Mouse (Mus musculus): ENCODE measurements at regions not wholly inside any gene's neighbourhood (a gene's known extent, or its start where the extent isn't known, plus 50 kb on each side); places are given as distances from the start of the nearest gene placed in this dataset.

GRCm38 (mm10) chr12:110021690-110022089 is 257.2 kb upstream of the Dio3 start:
- intact Hi-C loops (cut with DNase I), result no loop called here
- DNase-seq, result no peak

GRCm38 (mm10) chr12:110022631-110023030 is 256.2 kb upstream of the Dio3 start:
- DNase-seq, result no peak
- intact Hi-C loops (cut with DNase I), result no loop called here

- DNase-seq, result no peak
- intact Hi-C loops (cut with DNase I), result no loop called here
These were observed 255.4 kb upstream of the Dio3 start for GRCm38 (mm10) chr12:110023192-110024101.

GRCm38 (mm10) chr12:110024295-110024694 is 254.6 kb upstream of the Dio3 start:
- DNase-seq, result no peak
- intact Hi-C loops (cut with DNase I), result no loop called here

GRCm38 (mm10) chr12:110025171-110025570 is 253.7 kb upstream of the Dio3 start:
- intact Hi-C loops (cut with DNase I), result no loop called here
- DNase-seq, result no peak

- intact Hi-C loops (cut with DNase I), result no loop called here
- no peak for DNase-seq
These were observed 252.7 kb upstream of the Dio3 start for GRCm38 (mm10) chr12:110026033-110026750.

- DNase-seq, result no peak
- intact Hi-C loops (cut with DNase I), result no loop called here
These were observed 251.5 kb upstream of the Dio3 start for GRCm38 (mm10) chr12:110027345-110027744.

- DNase-seq, result no peak
- intact Hi-C loops (cut with DNase I), result no loop called here
These were observed 250.9 kb upstream of the Dio3 start for GRCm38 (mm10) chr12:110027976-110028375.

GRCm38 (mm10) chr12:110028646-110029045 is 250.2 kb upstream of the Dio3 start:
- intact Hi-C loops (cut with DNase I), result no loop called here
- DNase-seq, result no peak

- DNase-seq, result peak in 1 of 2 experiments; percentile 32
These were observed 247.5 kb upstream of the Dio3 start for GRCm38 (mm10) chr12:110031326-110031725.

GRCm38 (mm10) chr12:110035171-110035570 is 243.7 kb upstream of the Dio3 start:
- intact Hi-C loops (cut with DNase I), result loop anchor here (10.0 kb wide), 1 partner anchor 340 kb away; no protein-coding TSS in a partner anchor
- DNase-seq, result no peak

More at GRCm38 (mm10) chr12:110031326-110031725, 247.5 kb upstream of the Dio3 start:
- intact Hi-C loops (cut with DNase I), result loop anchor here (10.0 kb wide), 1 partner anchor 343 kb away; no protein-coding TSS in a partner anchor

- intact Hi-C loops (cut with DNase I), result no loop called here
- DNase-seq, result no peak
These were observed 238.2 kb upstream of the Dio3 start for GRCm38 (mm10) chr12:110040682-110041081.

GRCm38 (mm10) chr12:110041782-110042181 is 237.1 kb upstream of the Dio3 start:
- intact Hi-C loops (cut with DNase I), result no loop called here
- no peak for DNase-seq

GRCm38 (mm10) chr12:110044266-110044665 is 234.6 kb upstream of the Dio3 start:
- DNase-seq, result no peak
- intact Hi-C loops (cut with DNase I), result no loop called here

- intact Hi-C loops (cut with DNase I), result no loop called here
- no peak for DNase-seq
These were observed 234.1 kb upstream of the Dio3 start for GRCm38 (mm10) chr12:110044721-110045120.

GRCm38 (mm10) chr12:110045770-110046330 is 233.0 kb upstream of the Dio3 start:
- DNase-seq, result no peak
- intact Hi-C loops (cut with DNase I), result no loop called here

- intact Hi-C loops (cut with DNase I), result no loop called here
- DNase-seq, result no peak
These were observed 232.3 kb upstream of the Dio3 start for GRCm38 (mm10) chr12:110046613-110047012.

- peak in 1 of 2 experiments; percentile 30 for DNase-seq
- intact Hi-C loops (cut with DNase I), result no loop called here
These were observed 231.2 kb upstream of the Dio3 start for GRCm38 (mm10) chr12:110047466-110048250.

GRCm38 (mm10) chr12:110049154-110049736 is 229.6 kb upstream of the Dio3 start:
- intact Hi-C loops (cut with DNase I), result no loop called here
- DNase-seq, result peak in 1 of 2 experiments; percentile 23

GRCm38 (mm10) chr12:110059321-110059720 is 219.5 kb upstream of the Dio3 start:
- intact Hi-C loops (cut with DNase I), result no loop called here
- DNase-seq, result no peak

All from heart, postnatal 14 days (tissue).